Mouse (Mus musculus): ENCODE results near the gene Arid1b.

Gene Arid1b

GRCm38 (mm10) chr17:5157609-5158008, 163.5 kb downstream of the Arid1b start:
- no peak for DNase-seq (ENCODE audit: low spot score)

- no peak for DNase-seq (ENCODE audit: low spot score)
Measured at GRCm38 (mm10) chr17:5162525-5162924, 168.4 kb downstream of the Arid1b start.

- DNase-seq (ENCODE audit: low spot score), result no peak
Measured at GRCm38 (mm10) chr17:5163251-5163826, 169.2 kb downstream of the Arid1b start.

GRCm38 (mm10) chr17:5164794-5165193, 170.7 kb downstream of the Arid1b start:
- DNase-seq (ENCODE audit: low spot score), result no peak

- no peak for DNase-seq (ENCODE audit: low spot score)
Measured at GRCm38 (mm10) chr17:5165201-5165825, 171.2 kb downstream of the Arid1b start.

GRCm38 (mm10) chr17:5166175-5166574, 172.0 kb downstream of the Arid1b start:
- DNase-seq (ENCODE audit: low spot score), result no peak

- no peak for DNase-seq (ENCODE audit: low spot score)
Measured at GRCm38 (mm10) chr17:5168046-5168445, 173.9 kb downstream of the Arid1b start.

GRCm38 (mm10) chr17:5168640-5169039, 174.5 kb downstream of the Arid1b start:
- no peak for DNase-seq (ENCODE audit: low spot score)

- no peak for DNase-seq (ENCODE audit: low spot score)
Measured at GRCm38 (mm10) chr17:5170321-5170720, 176.2 kb downstream of the Arid1b start.

- no peak for DNase-seq (ENCODE audit: low spot score)
Measured at GRCm38 (mm10) chr17:5171467-5171866, 177.3 kb downstream of the Arid1b start.

- DNase-seq (ENCODE audit: low spot score), result no peak
Measured at GRCm38 (mm10) chr17:5174426-5175020, 180.4 kb downstream of the Arid1b start.

- DNase-seq (ENCODE audit: low spot score), result no peak
Measured at GRCm38 (mm10) chr17:5175535-5175934, 181.4 kb downstream of the Arid1b start.

GRCm38 (mm10) chr17:5176315-5176714, 182.2 kb downstream of the Arid1b start:
- DNase-seq (ENCODE audit: low spot score), result no peak

GRCm38 (mm10) chr17:5178534-5178933, 184.4 kb downstream of the Arid1b start:
- DNase-seq (ENCODE audit: low spot score), result no peak

GRCm38 (mm10) chr17:5179004-5179403, 184.9 kb downstream of the Arid1b start:
- DNase-seq (ENCODE audit: low spot score), result no peak

- DNase-seq (ENCODE audit: low spot score), result no peak
Measured at GRCm38 (mm10) chr17:5179412-5179811, 185.3 kb downstream of the Arid1b start.

GRCm38 (mm10) chr17:5179925-5180525, 185.9 kb downstream of the Arid1b start:
- DNase-seq (ENCODE audit: low spot score), result no peak

- DNase-seq (ENCODE audit: low spot score), result no peak
Measured at GRCm38 (mm10) chr17:5180925-5181324, 186.8 kb downstream of the Arid1b start.

- DNase-seq (ENCODE audit: low spot score), result no peak
Measured at GRCm38 (mm10) chr17:5182493-5182892, 188.4 kb downstream of the Arid1b start.

GRCm38 (mm10) chr17:5185501-5185900, 191.4 kb downstream of the Arid1b start:
- no peak for DNase-seq (ENCODE audit: low spot score)

GRCm38 (mm10) chr17:5187546-5187945, 193.4 kb downstream of the Arid1b start:
- DNase-seq (ENCODE audit: low spot score), result no peak

- DNase-seq (ENCODE audit: low spot score), result no peak
Measured at GRCm38 (mm10) chr17:5188400-5188799, 194.3 kb downstream of the Arid1b start.
